Mouse (Mus musculus) G1E (cell line): ENCODE data around the gene Ugt1a6b. TPM values are rescaled to one million over a fixed set of nuclear protein-coding genes. Genes with fewer than 3 reads are reported as not detected.
"Not testable (repeated sequence)": the region's sequence is repeated elsewhere in the genome, so short reads cannot be mapped to it uniquely, and the experiment has no call there.

Experiments used
- ATAC-seq: 2 replicates; pipeline ENCODE4 v1.8.0; 2016; ENCODE audit warnings: mild to moderate bottlenecking; ENCODE audit not compliant: insufficient number of reproducible peaks, poor library complexity, low FRiP score, severe bottlenecking; ENCODE audit errors: extremely low read depth
- DNase-seq: peaks from one replicate; pipeline ENCODE4 v3.0.0; 2012; ENCODE audit warnings: low spot score
- H3K27me3 ChIP-seq: 2 replicates; pipeline ENCODE4 v1.6.1; 2012; ENCODE audit warnings: mild to moderate bottlenecking, low read length, inconsistent platforms; ENCODE audit not compliant: insufficient read depth
- H3K36me3 ChIP-seq: replicated peaks from 2 replicates; pipeline ENCODE3; 2012; ENCODE audit warnings: mild to moderate bottlenecking, inconsistent platforms
- H3K4me1 ChIP-seq: 2 replicates; pipeline ENCODE4 v1.6.1; 2012; ENCODE audit warnings: low read depth, low read length, inconsistent platforms, mixed read lengths; ENCODE audit not compliant: insufficient read depth
- H3K4me3 ChIP-seq: 2 replicates; pipeline ENCODE4 v1.5.1; 2012; ENCODE audit warnings: low read depth, mild to moderate bottlenecking, inconsistent platforms, low read length, moderate library complexity, mixed read lengths
- H3K9me3 ChIP-seq: replicated peaks from 2 replicates; pipeline ENCODE4 v1.6.1; 2012; ENCODE audit warnings: inconsistent platforms
- CTCF ChIP-seq: IDR thresholded peaks from 2 replicates; pipeline ENCODE4 v1.5.1; 2012; ENCODE audit warnings: low read depth, low read length, inconsistent platforms, mixed read lengths
- GATA1 ChIP-seq: IDR thresholded peaks from 2 replicates; pipeline ENCODE4 v1.6.1; 2012; ENCODE audit warnings: borderline replicate concordance, low read length, inconsistent platforms, mixed read lengths
- GATA2 ChIP-seq: IDR thresholded peaks from 2 replicates; pipeline ENCODE4 v1.6.1; 2012; ENCODE audit warnings: low read depth, low read length, inconsistent platforms, borderline replicate concordance
- POLR2AphosphoS5 ChIP-seq: IDR thresholded peaks from 2 replicates; pipeline ENCODE4 v1.6.1; 2012; ENCODE audit warnings: low read depth, low read length, inconsistent platforms; ENCODE audit not compliant: insufficient replicate concordance
- TAL1 ChIP-seq: conservative IDR thresholded peaks from 2 replicates; pipeline ENCODE4 v1.6.1; 2012; ENCODE audit warnings: low read depth, low read length, inconsistent platforms, mixed read lengths
- polyA plus RNA-seq: library from polyadenylated mRNA; stranded (reverse); fragments of >175 nt; gene quantifications from 2 replicates; pipeline ENCODE4 v1.2.3, GENCODE M21; 2012
- total RNA-seq, 2 experiments: library from RNA; stranded (forward) in 1 of 2; stranded (reverse) in 1 of 2; fragments of 200-1000 nt in 1 of 2; fragments of >200 nt in 1 of 2; fragmentation: Nextera tagmentation in 1 of 2; gene quantifications; 2 replicates each; pipeline ENCODE4 v1.2.3; 2014 to 2017

The Ugt1a6b gene
- total and polyA plus RNA-seq, 3 experiments: 0.27 TPM; not detected in 2

DNA sequence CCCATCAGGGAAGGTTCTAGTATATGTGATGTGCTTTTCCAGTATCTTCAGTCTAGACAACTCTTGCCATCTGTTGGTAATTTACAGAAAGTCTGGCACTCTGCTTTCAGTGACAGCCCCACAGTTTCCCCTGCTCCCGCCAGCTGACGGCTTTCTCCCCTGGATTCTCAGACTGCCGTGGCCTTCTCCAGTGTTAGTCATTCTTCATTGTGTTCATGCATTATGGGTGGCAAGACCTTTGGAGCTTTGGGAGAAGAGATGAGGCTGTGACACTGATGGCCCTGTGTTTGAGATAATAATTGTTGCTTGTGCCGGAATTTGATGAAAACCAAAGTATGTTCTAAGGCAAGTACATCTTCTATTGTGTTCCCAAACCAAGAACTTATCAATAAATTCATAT, 115.5 kb downstream of the Ugt1a6b start:
- Histone ChIP-seq H3K36me3 (no peaks in the 10 kb centered on the region), H3K9me3 (no peaks in the 10 kb centered on the region), H3K27me3 (no peaks in the 10 kb centered on the region)

DNA sequence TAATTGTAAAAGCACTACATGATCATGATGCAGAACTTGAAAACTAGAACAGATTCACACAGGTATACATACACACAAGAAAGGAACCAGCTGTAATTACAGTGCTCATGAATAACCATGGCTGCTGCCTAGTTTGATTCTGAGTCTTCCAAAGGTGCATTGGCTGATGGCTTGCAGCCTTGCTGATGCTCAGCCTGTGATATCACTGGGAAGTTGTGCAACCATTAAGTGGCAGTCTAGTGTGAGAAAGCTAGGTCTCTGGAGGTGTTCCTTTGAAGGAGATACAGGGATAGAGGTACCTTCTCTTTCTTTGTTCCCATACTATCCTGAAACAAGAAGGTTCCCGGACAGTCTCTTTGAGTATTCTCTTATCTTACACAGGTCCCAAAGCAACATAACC, 116.0 kb downstream of the Ugt1a6b start:
- Histone ChIP-seq H3K4me1 (no peaks in the 10 kb centered on the region), H3K9me3 (no peaks in the 10 kb centered on the region), H3K27me3 (no peaks in the 10 kb centered on the region), H3K4me3 (no peak overlapping the region), H3K36me3 (no peaks in the 10 kb centered on the region)
- DNase-seq (no peak), ATAC-seq (no peak)
- TF ChIP-seq GATA2: no peak
- TF ChIP-seq POLR2AphosphoS5: no peak
- no peak for TF ChIP-seq GATA1
- TF ChIP-seq TAL1: no peak
- TF ChIP-seq CTCF: no peak

More for the DNA sequence above, 115.5 kb downstream of the Ugt1a6b start:
- Histone ChIP-seq H3K4me1 (no peaks in the 10 kb centered on the region), H3K4me3 (no peak overlapping the region)
- ATAC-seq (no peak), DNase-seq (no peak)
- TF ChIP-seq TAL1: no peak
- TF ChIP-seq GATA2: no peak
- no peak for TF ChIP-seq POLR2AphosphoS5
- no peak for TF ChIP-seq CTCF
- no peak for TF ChIP-seq GATA1

DNA sequence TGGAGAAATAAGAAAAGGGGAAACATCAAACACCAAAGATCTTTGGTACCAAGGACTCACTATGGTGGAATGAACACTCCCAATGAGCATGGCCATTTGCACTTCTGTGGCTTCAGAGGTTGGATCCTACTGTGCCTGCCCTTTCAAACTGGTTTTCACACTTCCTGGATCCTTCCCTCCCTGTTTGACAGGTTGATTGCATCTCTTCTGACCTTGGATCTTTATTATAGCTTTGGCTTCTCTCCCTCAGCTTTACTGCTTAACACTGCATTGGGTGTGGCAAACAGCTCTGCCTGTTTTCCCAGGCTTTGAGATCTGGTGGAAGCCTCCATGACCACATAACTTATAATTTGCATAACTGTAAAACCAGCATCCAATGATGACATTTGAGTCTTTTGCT, 117.3 kb downstream of the Ugt1a6b start:
- H3K4me3 ChIP-seq: no peak overlapping the region
- H3K27me3 ChIP-seq: no peaks in the 10 kb centered on the region
- DNase-seq: no peak
- H3K4me1 ChIP-seq: no peaks in the 10 kb centered on the region
- TF ChIP-seq CTCF: no peak
- no peak for TF ChIP-seq TAL1
- TF ChIP-seq GATA2: no peak
- no peak for TF ChIP-seq GATA1
- no peak for TF ChIP-seq POLR2AphosphoS5
- no peaks in the 10 kb centered on the region for H3K9me3 ChIP-seq
- no peak for ATAC-seq
- no peaks in the 10 kb centered on the region for H3K36me3 ChIP-seq

DNA sequence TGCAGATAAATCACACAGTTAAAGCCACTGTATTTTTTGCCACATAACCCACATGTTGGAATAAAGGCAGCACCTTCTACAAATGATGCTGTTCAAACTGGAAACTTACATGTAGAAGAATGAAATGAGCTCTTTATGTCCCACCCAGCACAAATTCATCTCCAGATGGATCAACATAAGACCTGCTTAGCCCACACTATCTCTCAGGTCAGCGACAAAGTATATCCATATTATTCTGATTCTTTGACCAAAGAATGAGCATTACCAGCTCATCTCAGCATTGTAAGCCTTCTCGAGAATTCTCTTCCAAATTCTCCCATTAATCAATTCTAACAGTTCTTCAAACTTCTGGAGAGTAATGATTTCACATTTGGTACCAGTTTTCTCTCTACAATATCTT, 119.2 kb downstream of the Ugt1a6b start:
- ATAC-seq: no peak
- no peaks in the 10 kb centered on the region for H3K27me3 ChIP-seq

DNA sequence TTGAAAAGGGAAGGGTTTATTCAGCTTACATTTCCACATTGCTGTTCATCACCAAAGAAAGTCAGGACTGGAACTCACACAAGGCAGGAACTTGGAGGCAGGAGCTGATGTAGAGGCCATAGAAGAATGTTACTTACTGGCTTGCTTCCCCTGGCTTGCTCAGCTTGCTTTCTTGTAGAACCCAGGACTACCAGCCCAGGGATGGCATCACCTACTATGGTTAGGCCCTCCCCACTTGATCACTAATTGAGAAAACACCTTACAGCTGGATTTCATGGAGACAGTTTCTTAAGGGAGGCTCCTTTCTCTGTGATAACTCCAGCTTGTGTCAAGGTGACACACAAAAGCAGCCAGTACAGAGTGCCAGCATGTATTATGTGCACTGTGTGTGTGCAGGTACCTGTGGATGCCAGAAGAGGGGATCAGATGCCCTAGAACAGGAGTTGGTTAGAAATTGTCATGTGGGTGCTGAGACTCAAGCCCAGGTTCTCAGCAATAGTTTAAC, 120.0 kb downstream of the Ugt1a6b start:
- not testable (repeated sequence) for H3K4me1 ChIP-seq, H3K27me3 ChIP-seq, DNase-seq, H3K36me3 ChIP-seq, H3K9me3 ChIP-seq, H3K4me3 ChIP-seq, ATAC-seq

More for the DNA sequence above, 119.2 kb downstream of the Ugt1a6b start:
- Histone ChIP-seq H3K36me3 (no peaks in the 10 kb centered on the region), H3K4me3 (no peak overlapping the region), H3K9me3 (no peaks in the 10 kb centered on the region), H3K4me1 (no peaks in the 10 kb centered on the region)
- DNase-seq: no peak
- TF ChIP-seq POLR2AphosphoS5 (no peak), GATA2 (no peak), TAL1 (no peak), GATA1 (no peak), CTCF (no peak)

DNA sequence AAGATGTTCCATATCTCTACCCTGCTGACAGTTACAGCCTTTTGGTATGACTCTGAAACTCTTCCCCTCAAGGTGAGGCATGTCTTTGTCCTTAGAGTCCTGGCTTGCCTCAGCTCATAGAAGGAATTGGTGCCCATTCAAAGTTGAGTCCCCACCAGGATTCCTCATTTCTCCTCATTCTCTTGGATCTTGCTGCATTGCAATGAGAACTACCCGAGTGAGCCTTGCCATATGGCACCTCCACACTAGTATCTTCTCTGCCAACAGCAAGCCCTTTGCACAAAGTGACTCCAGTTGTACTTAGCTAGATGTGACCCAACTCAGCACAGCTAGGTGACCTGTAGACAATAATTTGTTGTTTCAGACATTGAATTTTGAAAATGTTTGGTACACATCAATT, 120.5 kb downstream of the Ugt1a6b start:
- Histone ChIP-seq H3K9me3 (no peaks in the 10 kb centered on the region), H3K4me3 (no peak overlapping the region), H3K27me3 (no peaks in the 10 kb centered on the region), H3K4me1 (no peaks in the 10 kb centered on the region), H3K36me3 (no peaks in the 10 kb centered on the region)
- DNase-seq (no peak), ATAC-seq (no peak)
- TF ChIP-seq POLR2AphosphoS5 (no peak), GATA1 (no peak), TAL1 (no peak), GATA2 (no peak), CTCF (no peak)

DNA sequence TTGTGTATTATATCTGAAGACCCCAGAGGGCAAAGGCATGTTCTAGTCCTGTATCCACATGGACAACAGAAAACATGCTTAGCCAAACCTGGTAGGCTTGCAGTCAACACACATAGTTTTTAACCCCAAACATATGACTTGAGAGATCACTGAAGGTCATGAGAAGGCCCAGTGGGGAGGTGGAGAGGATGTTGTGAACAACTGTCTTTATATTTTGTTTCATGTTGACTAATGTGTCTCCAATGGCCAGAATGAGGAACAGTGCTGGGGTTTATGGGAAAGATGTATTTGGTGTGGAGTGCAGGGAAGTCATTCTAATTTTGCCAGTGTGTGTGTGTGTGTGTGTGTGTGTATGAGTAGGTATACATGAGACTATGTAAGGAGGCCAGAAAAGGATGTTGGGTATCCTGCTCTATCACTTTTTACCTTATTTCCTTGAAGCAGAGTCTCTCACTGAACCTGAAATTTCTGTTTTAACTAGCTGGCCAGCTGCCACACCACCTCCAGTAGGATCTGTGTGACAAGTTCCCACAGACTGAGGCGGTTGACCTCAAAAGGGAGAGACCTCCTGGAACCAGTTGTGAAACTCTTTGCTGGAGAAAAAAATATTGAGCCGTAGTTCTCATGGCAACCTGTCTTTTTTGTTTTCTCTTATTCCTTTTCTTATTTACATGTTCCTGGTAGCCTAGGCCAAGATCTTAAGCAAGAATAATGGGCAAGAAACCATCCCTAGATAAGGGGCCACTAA, 121.2 kb downstream of the Ugt1a6b start:
- Histone ChIP-seq H3K4me1 (no peaks in the 10 kb centered on the region), H3K9me3 (no peaks in the 10 kb centered on the region), H3K4me3 (no peak overlapping the region), H3K36me3 (no peaks in the 10 kb centered on the region), H3K27me3 (no peaks in the 10 kb centered on the region)
- TF ChIP-seq CTCF (no peak), TAL1 (no peak), GATA2 (no peak), GATA1 (no peak)
- DNase-seq: no peak
- no peak for ATAC-seq

DNA sequence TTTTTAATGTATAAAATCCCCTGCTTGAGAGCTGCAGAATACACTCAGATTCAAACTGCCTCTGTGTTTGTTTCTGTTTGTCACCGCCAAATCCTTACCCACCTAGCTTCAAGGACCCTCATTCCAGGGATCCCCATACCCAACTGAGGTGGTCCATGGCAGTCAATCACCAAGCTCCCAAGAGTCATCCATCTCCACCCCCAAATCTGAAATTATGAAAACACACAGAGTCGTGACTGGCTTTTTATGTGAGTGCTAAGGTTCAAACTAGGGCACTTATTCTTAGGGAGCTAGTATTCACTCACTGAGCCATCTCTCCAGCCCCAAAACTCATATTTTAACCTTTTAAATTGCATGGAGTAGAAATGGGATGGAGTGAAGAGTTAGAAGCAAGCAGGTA, 122.2 kb downstream of the Ugt1a6b start:
- H3K27me3 ChIP-seq, H3K36me3 ChIP-seq, H3K4me1 ChIP-seq, ATAC-seq, H3K9me3 ChIP-seq, H3K4me3 ChIP-seq, DNase-seq: not testable (repeated sequence)
